Mouse (Mus musculus) liver, embryonic 14.5 days (tissue): ENCODE results near the gene Kcnk10. TPM values are rescaled to one million over a fixed set of nuclear protein-coding genes. Genes with fewer than 3 reads are reported as not detected.

Experiments used
- ATAC-seq: fragments of 200-750 bp; cut with Nextera tagmentation; 2 replicates; pipeline ENCODE4 v1.8.0; 2017; ENCODE audit warnings: moderate number of reproducible peaks, mild to moderate bottlenecking, moderate library complexity; ENCODE audit not compliant: insufficient read depth
- DNase-seq, 3 experiments: peaks; one replicate each; pipeline ENCODE4 v3.0.0-alpha.2; 2012 to 2013; ENCODE audit warnings: low read depth in 3 of 3, low spot score in 3 of 3
- H3K27ac ChIP-seq: fragments of 300-500 bp; sonication (generic); 2 replicates; pipeline ENCODE4 v1.5.1; 2014; ENCODE audit warnings: moderate library complexity, mild to moderate bottlenecking, control low read depth, inconsistent platforms
- H3K27me3 ChIP-seq: fragments of 300-500 bp; sonication (generic); 2 replicates; pipeline ENCODE4 v1.6.1; 2014; ENCODE audit warnings: mild to moderate bottlenecking, low read length, moderate library complexity; ENCODE audit not compliant: control insufficient read depth, insufficient read depth
- H3K36me3 ChIP-seq: fragments of 300-500 bp; sonication (generic); replicated peaks from 2 replicates; pipeline ENCODE4 v1.6.1; 2014; ENCODE audit warnings: low read depth; ENCODE audit not compliant: control insufficient read depth, insufficient read depth
- H3K4me1 ChIP-seq, 2 experiments: fragments of 200-500 bp in 1 of 2; fragments of 300-500 bp in 1 of 2; sonication (generic) in 1 of 2; replicated peaks; 2 replicates each; pipeline ENCODE4 v1.6.1; 2012 to 2014; ENCODE audit warnings: antibody characterized with exemption in 1 of 2, inconsistent platforms in 1 of 2, low read length in 1 of 2; ENCODE audit not compliant: control insufficient read depth in 2 of 2, insufficient read depth in 2 of 2
- H3K4me2 ChIP-seq: fragments of 300-500 bp; sonication (generic); 2 replicates; pipeline ENCODE4 v1.6.1; 2014; ENCODE audit warnings: low read depth, mild to moderate bottlenecking, control low read depth, moderate library complexity
- H3K4me3 ChIP-seq, 2 experiments: fragments of 200-500 bp in 1 of 2; fragments of 300-500 bp in 1 of 2; sonication (generic) in 1 of 2; 2 replicates each; pipeline ENCODE4 v1.5.1; 2012 to 2014; ENCODE audit warnings: low read depth in 2 of 2, low read length in 2 of 2, mild to moderate bottlenecking in 2 of 2, control low read depth in 1 of 2, inconsistent platforms in 1 of 2, moderate library complexity in 1 of 2; ENCODE audit not compliant: insufficient read depth in 1 of 2
- H3K9ac ChIP-seq: fragments of 300-500 bp; sonication (generic); replicated peaks from 2 replicates; pipeline ENCODE4 v1.6.1; 2014; ENCODE audit warnings: mild to moderate bottlenecking, control low read depth, moderate library complexity
- H3K9me3 ChIP-seq: fragments of 300-500 bp; sonication (generic); 2 replicates; pipeline ENCODE4 v1.6.1; 2016; ENCODE audit warnings: low read length, mixed read lengths; ENCODE audit not compliant: control insufficient read depth
- CTCF ChIP-seq: IDR thresholded peaks from 2 replicates; pipeline ENCODE4 v1.5.1; 2016; ENCODE audit warnings: antibody characterized with exemption, low read depth, control low read depth
- EP300 ChIP-seq: IDR thresholded peaks from 2 replicates; pipeline ENCODE4 v1.6.1; 2016; ENCODE audit warnings: antibody characterized with exemption, low read depth
- WGBS: fragments of 180-500 bp; shearing (Covaris S2); extraction: QIAGEN DNeasy Blood & Tissue Kit; methylation state at CpG from one replicate; pipeline ENCODE4 v1.1.7; 2014; ENCODE audit not compliant: insufficient replicate concordance; 5-methylcytosine and 5-hydroxymethylcytosine counted together
- polyA plus RNA-seq, 2 experiments: library from polyadenylated mRNA; depleted of rRNA in 1 of 2; stranded (reverse) in 1 of 2; unstranded in 1 of 2; fragments of >200 nt; fragmentation: Nextera tagmentation in 1 of 2; extraction: Ambion mirVana in 1 of 2; gene quantifications; 2 replicates each; pipeline versions ENCODE4 v1.2.1 to v1.2.3; 2012 to 2014

The Kcnk10 gene
- polyA plus RNA-seq, 2 experiments: not detected

DNA sequence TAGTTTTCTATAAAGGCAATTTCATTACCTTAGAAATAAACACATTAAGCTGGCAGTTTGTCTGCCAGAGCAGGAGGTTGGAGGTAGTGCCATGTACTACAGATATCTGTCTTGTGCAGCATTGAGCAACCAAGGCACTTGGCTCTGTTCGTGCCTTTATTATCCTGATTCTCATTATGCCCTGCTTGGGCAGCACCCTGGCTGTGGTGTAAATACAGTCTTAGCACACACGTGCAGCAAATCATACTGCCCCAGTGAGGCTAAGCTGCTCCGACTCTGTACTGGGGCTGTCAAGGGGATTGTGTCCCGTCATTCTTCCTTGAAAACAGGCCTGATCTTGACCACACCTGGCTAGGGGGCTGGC, 57.6 kb downstream of the Kcnk10 start:
- no peaks in the 10 kb centered on the region for H3K9me3 ChIP-seq
- no peaks in the 10 kb centered on the region for H3K27me3 ChIP-seq
- WGBS: 64% methylated on average over 4 of the region's 4 CpGs
- ATAC-seq (no peak), DNase-seq (no peak)
- no peak overlapping the region for H3K27ac ChIP-seq
- H3K4me2 ChIP-seq: no peak overlapping the region
- H3K36me3 ChIP-seq: no peaks in the 10 kb centered on the region
- no peak overlapping the region for H3K9ac ChIP-seq
- H3K4me1 ChIP-seq: no peaks in the 10 kb centered on the region
- no peak overlapping the region for H3K4me3 ChIP-seq
- TF ChIP-seq EP300 (no peak), CTCF (no peak)

GRCm38 (mm10) chr12:98519866-98520567, 58.1 kb downstream of the Kcnk10 start:
- Histone ChIP-seq H3K27ac (no peak overlapping the region), H3K36me3 (no peaks in the 10 kb centered on the region), H3K9me3 (no peaks in the 10 kb centered on the region), H3K4me3 (no peak overlapping the region), H3K4me2 (no peak overlapping the region), H3K9ac (no peak overlapping the region), H3K27me3 (no peaks in the 10 kb centered on the region), H3K4me1 (no peaks in the 10 kb centered on the region)
- WGBS: 60% methylated on average over 7 of the region's 7 CpGs
- DNase-seq (no peak), ATAC-seq (no peak)
- no peak for TF ChIP-seq CTCF
- no peak for TF ChIP-seq EP300

- DNase-seq (no peak), ATAC-seq (no peak)
- Histone ChIP-seq H3K9me3 (no peaks in the 10 kb centered on the region), H3K27me3 (no peaks in the 10 kb centered on the region), H3K27ac (no peak overlapping the region), H3K4me3 (no peak overlapping the region), H3K36me3 (no peaks in the 10 kb centered on the region), H3K4me1 (no peaks in the 10 kb centered on the region), H3K4me2 (no peak overlapping the region), H3K9ac (no peak overlapping the region)
- WGBS: 43% methylated on average over 4 of the region's 4 CpGs
- TF ChIP-seq EP300: no peak
- no peak for TF ChIP-seq CTCF
Measured at GRCm38 (mm10) chr12:98505601-98506000, 72.5 kb downstream of the Kcnk10 start.

GRCm38 (mm10) chr12:98501528-98502280, 76.4 kb downstream of the Kcnk10 start:
- no peak for DNase-seq
- H3K27me3 ChIP-seq: no peaks in the 10 kb centered on the region
- H3K9ac ChIP-seq: no peak overlapping the region
- no peak overlapping the region for H3K4me2 ChIP-seq
- H3K27ac ChIP-seq: no peak overlapping the region
- no peaks in the 10 kb centered on the region for H3K36me3 ChIP-seq
- ATAC-seq: 0 out of 2 replicates have a peak, but pooled peaks have one; percentile 33
- no peaks in the 10 kb centered on the region for H3K4me1 ChIP-seq
- TF ChIP-seq EP300: no peak
- TF ChIP-seq CTCF: no peak
- H3K4me3 ChIP-seq: no peak overlapping the region
- no peaks in the 10 kb centered on the region for H3K9me3 ChIP-seq
- 67% methylated on average over 11 of the region's 11 CpGs for WGBS

- H3K36me3 ChIP-seq: no peaks in the 10 kb centered on the region
- H3K4me2 ChIP-seq: no peak overlapping the region
- DNase-seq: no peak
- H3K9ac ChIP-seq: no peak overlapping the region
- WGBS: 79% methylated on average over 4 of the region's 4 CpGs
- no peak overlapping the region for H3K4me3 ChIP-seq
- no peaks in the 10 kb centered on the region for H3K27me3 ChIP-seq
- no peak for ATAC-seq
- no peaks in the 10 kb centered on the region for H3K4me1 ChIP-seq
- TF ChIP-seq EP300 (no peak), CTCF (no peak)
- H3K27ac ChIP-seq: no peak overlapping the region
- H3K9me3 ChIP-seq: no peaks in the 10 kb centered on the region
Measured at GRCm38 (mm10) chr12:98501045-98501444, 77.1 kb downstream of the Kcnk10 start.
